Mouse (Mus musculus) liver, embryonic 14.5 days (tissue): ENCODE measurements around the gene Olfr272. TPM values are rescaled to one million over a fixed set of nuclear protein-coding genes. Genes with fewer than 3 reads are reported as not detected.

ENCODE experiments used
- ATAC-seq: fragments of 200-750 bp; cut with Nextera tagmentation; 2 replicates; pipeline ENCODE4 v1.8.0; 2017; ENCODE audit warnings: moderate number of reproducible peaks, mild to moderate bottlenecking, moderate library complexity; ENCODE audit not compliant: insufficient read depth
- DNase-seq, 3 experiments: peaks; one replicate each; pipeline ENCODE4 v3.0.0-alpha.2; 2012 to 2013; ENCODE audit warnings: low read depth in 3 of 3, low spot score in 3 of 3
- H3K27ac ChIP-seq: fragments of 300-500 bp; sonication (generic); 2 replicates; pipeline ENCODE4 v1.5.1; 2014; ENCODE audit warnings: moderate library complexity, mild to moderate bottlenecking, control low read depth, inconsistent platforms
- H3K27me3 ChIP-seq: fragments of 300-500 bp; sonication (generic); 2 replicates; pipeline ENCODE4 v1.6.1; 2014; ENCODE audit warnings: mild to moderate bottlenecking, low read length, moderate library complexity; ENCODE audit not compliant: control insufficient read depth, insufficient read depth
- H3K36me3 ChIP-seq: fragments of 300-500 bp; sonication (generic); replicated peaks from 2 replicates; pipeline ENCODE4 v1.6.1; 2014; ENCODE audit warnings: low read depth; ENCODE audit not compliant: control insufficient read depth, insufficient read depth
- H3K4me1 ChIP-seq, 2 experiments: fragments of 200-500 bp in 1 of 2; fragments of 300-500 bp in 1 of 2; sonication (generic) in 1 of 2; replicated peaks; 2 replicates each; pipeline ENCODE4 v1.6.1; 2012 to 2014; ENCODE audit warnings: antibody characterized with exemption in 1 of 2, inconsistent platforms in 1 of 2, low read length in 1 of 2; ENCODE audit not compliant: control insufficient read depth in 2 of 2, insufficient read depth in 2 of 2
- H3K4me2 ChIP-seq: fragments of 300-500 bp; sonication (generic); 2 replicates; pipeline ENCODE4 v1.6.1; 2014; ENCODE audit warnings: low read depth, mild to moderate bottlenecking, control low read depth, moderate library complexity
- H3K4me3 ChIP-seq, 2 experiments: fragments of 200-500 bp in 1 of 2; fragments of 300-500 bp in 1 of 2; sonication (generic) in 1 of 2; 2 replicates each; pipeline ENCODE4 v1.5.1; 2012 to 2014; ENCODE audit warnings: low read depth in 2 of 2, low read length in 2 of 2, mild to moderate bottlenecking in 2 of 2, control low read depth in 1 of 2, inconsistent platforms in 1 of 2, moderate library complexity in 1 of 2; ENCODE audit not compliant: insufficient read depth in 1 of 2
- H3K9ac ChIP-seq: fragments of 300-500 bp; sonication (generic); replicated peaks from 2 replicates; pipeline ENCODE4 v1.6.1; 2014; ENCODE audit warnings: mild to moderate bottlenecking, control low read depth, moderate library complexity
- H3K9me3 ChIP-seq: fragments of 300-500 bp; sonication (generic); 2 replicates; pipeline ENCODE4 v1.6.1; 2016; ENCODE audit warnings: low read length, mixed read lengths; ENCODE audit not compliant: control insufficient read depth
- CTCF ChIP-seq: IDR thresholded peaks from 2 replicates; pipeline ENCODE4 v1.5.1; 2016; ENCODE audit warnings: antibody characterized with exemption, low read depth, control low read depth
- EP300 ChIP-seq: IDR thresholded peaks from 2 replicates; pipeline ENCODE4 v1.6.1; 2016; ENCODE audit warnings: antibody characterized with exemption, low read depth
- WGBS: fragments of 180-500 bp; shearing (Covaris S2); extraction: QIAGEN DNeasy Blood & Tissue Kit; methylation state at CpG from one replicate; pipeline ENCODE4 v1.1.7; 2014; ENCODE audit not compliant: insufficient replicate concordance; 5-methylcytosine and 5-hydroxymethylcytosine counted together
- polyA plus RNA-seq, 2 experiments: library from polyadenylated mRNA; depleted of rRNA in 1 of 2; stranded (reverse) in 1 of 2; unstranded in 1 of 2; fragments of >200 nt; fragmentation: Nextera tagmentation in 1 of 2; extraction: Ambion mirVana in 1 of 2; gene quantifications; 2 replicates each; pipeline versions ENCODE4 v1.2.1 to v1.2.3; 2012 to 2014

Olfr272 gene
- polyA plus RNA-seq, 2 experiments, result 0.03 TPM; not detected in 1

DNA sequence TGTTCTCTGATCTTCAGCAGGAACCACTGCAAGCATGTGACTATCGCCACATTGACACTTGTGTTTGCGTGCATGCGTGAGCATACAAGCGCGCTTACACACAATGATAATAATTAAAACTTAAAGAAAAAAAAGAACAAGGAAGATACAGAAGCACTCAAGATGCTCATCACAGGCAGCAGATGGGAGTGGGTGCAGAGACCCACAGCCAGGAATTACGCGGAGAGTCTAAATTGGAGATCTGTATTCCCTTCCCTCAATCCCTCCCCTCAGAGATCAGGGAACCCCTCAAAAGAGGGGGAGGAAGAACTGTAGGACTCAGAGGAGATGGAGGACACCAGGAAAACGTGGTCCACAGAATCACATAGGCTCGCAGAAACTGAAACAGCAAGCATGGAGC lies 54.8 kb downstream of the Olfr272 start:
- no peak overlapping the region for H3K4me3 ChIP-seq
- no peak overlapping the region for H3K27ac ChIP-seq
- TF ChIP-seq EP300 (no peak), CTCF (no peak)
- no peak overlapping the region for H3K4me2 ChIP-seq
- H3K27me3 ChIP-seq, result no peaks in the 10 kb centered on the region
- no peak overlapping the region for H3K9ac ChIP-seq
- no peaks in the 10 kb centered on the region for H3K9me3 ChIP-seq
- WGBS, result 73% methylated on average over 9 of the region's 9 CpGs
- no peak for DNase-seq
- H3K36me3 ChIP-seq, result no peaks in the 10 kb centered on the region
- no peak for ATAC-seq
- H3K4me1 ChIP-seq, result no peaks in the 10 kb centered on the region

Other genes starting within 250 kb of the Olfr272 start
- gene Olfr275, start 104.6 kb downstream of the Olfr272 start, polyA plus RNA-seq (2012; rRNA removed), result not detected in 2 replicates
- gene Olfr275, start 104.6 kb downstream of the Olfr272 start, polyA plus RNA-seq (2014; fragmentation: Nextera tagmentation; extraction: Ambion mirVana), result not detected in 2 replicates
- not detected in 2 replicates for gene Olfr273, start 59.9 kb downstream of the Olfr272 start, polyA plus RNA-seq (2012; rRNA removed)
- gene Olfr273, start 59.9 kb downstream of the Olfr272 start, polyA plus RNA-seq (2014; fragmentation: Nextera tagmentation; extraction: Ambion mirVana), result not detected in 2 replicates
- not detected in 2 replicates for gene Olfr270, start 45.4 kb upstream of the Olfr272 start, polyA plus RNA-seq (2012; rRNA removed)
- not detected in 2 replicates for gene Olfr270, start 45.4 kb upstream of the Olfr272 start, polyA plus RNA-seq (2014; fragmentation: Nextera tagmentation; extraction: Ambion mirVana)
- gene Nipsnap3a, start 70.1 kb upstream of the Olfr272 start, polyA plus RNA-seq (2012; rRNA removed), result not detected in 2 replicates
- gene Nipsnap3a, start 70.1 kb upstream of the Olfr272 start, polyA plus RNA-seq (2014; fragmentation: Nextera tagmentation; extraction: Ambion mirVana), result not detected in 2 replicates
- gene Nipsnap3b, start 92.7 kb upstream of the Olfr272 start, polyA plus RNA-seq (2012; rRNA removed), result 12.0 and 13.2 TPM in 2 replicates
- 33.7 and 38.4 TPM in 2 replicates for gene Nipsnap3b, start 92.7 kb upstream of the Olfr272 start, polyA plus RNA-seq (2014; fragmentation: Nextera tagmentation; extraction: Ambion mirVana)
- gene Abca1, start 240.7 kb upstream of the Olfr272 start, polyA plus RNA-seq (2012; rRNA removed), result 5.7 and 7.0 TPM in 2 replicates
- 12.0 and 13.1 TPM in 2 replicates for gene Abca1, start 240.7 kb upstream of the Olfr272 start, polyA plus RNA-seq (2014; fragmentation: Nextera tagmentation; extraction: Ambion mirVana)